Mouse (Mus musculus) brain, embryonic 14.5 days (tissue): ENCODE measurements around the gene 4930404H24Rik.

Experiments used
- CTCF ChIP-seq: fragments of 200-500 bp; IDR thresholded peaks from 2 replicates; pipeline ENCODE4 v1.5.1; 2012; ENCODE audit warnings: inconsistent platforms, mild to moderate bottlenecking, moderate library complexity, borderline replicate concordance; ENCODE audit not compliant: insufficient read depth, insufficient read length; ENCODE audit errors: extremely low read depth
- POLR2A ChIP-seq: fragments of 200-500 bp; IDR thresholded peaks from 2 replicates; pipeline ENCODE4 v1.6.1; 2012; ENCODE audit warnings: mild to moderate bottlenecking, inconsistent platforms, borderline replicate concordance; ENCODE audit not compliant: poor library complexity, insufficient read depth, insufficient read length, severe bottlenecking; ENCODE audit errors: extremely low read depth

DNA sequence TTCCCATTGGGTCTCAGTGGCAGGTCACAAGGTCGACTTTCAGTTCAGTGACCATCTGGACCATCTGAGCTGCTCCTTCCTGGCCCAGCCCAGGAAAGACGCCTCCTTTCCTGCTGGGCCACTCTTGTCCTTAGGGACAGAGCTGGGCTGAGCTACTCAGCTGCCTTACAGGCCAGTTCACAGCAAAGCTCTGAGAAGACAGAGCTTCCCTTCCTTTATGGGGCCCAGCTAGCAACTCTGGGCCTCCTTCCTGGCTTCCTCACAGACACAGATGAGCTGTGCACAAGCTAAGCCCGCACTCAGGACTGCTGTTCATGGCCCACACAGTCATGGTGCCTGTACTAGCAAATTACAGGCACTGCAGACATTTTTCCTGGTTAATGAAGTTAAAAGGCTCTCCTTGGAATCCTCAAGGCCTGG lies 34.6 kb upstream of the 4930404H24Rik start:
- TF ChIP-seq CTCF (no peak), POLR2A (no peak)
